Mouse (Mus musculus): ENCODE data around the gene Igsf9b.

The Igsf9b gene

DNA sequence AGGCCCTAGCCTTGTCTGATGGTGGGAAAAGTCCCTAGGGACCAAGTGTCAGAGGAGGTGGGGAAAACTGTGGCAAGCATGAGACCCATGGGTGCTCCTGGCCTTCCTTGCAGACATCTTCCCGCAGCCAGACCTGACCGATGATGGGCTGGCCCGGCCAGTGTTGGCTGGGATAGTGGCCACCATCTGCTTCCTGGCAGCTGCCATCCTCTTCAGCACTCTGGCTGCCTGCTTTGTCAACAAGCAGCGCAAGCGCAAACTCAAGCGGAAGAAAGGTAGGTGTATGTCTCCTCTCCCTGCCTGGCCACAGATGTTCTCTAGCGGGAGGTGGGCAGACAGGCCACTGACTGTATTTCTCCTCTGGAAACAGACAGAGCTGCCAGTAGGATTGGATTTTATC, 32.5 kb downstream of the Igsf9b start:
- no peak for DNase-seq (ENCODE audit: low spot score)

DNA sequence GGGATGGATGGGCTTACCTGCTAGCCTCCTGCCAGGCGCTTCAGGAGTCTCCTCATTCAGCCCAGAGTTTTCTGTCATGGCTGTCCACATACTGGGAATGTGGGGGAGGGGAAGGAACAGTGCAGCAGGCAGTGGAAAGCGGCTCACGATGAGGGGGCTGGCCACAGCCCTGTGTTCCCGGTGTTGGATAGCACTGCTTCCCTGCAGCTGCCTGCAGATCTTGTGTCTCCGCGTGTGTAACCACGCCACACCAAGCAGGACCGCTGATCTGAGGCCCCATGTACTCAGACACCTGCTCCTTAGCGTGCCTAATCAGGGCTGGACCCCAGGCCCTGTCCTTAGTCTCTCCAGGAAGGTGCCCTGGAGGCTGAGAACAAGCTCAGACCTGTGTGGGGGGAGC, 35.9 kb downstream of the Igsf9b start:
- no peak for DNase-seq (ENCODE audit: low spot score)

DNA sequence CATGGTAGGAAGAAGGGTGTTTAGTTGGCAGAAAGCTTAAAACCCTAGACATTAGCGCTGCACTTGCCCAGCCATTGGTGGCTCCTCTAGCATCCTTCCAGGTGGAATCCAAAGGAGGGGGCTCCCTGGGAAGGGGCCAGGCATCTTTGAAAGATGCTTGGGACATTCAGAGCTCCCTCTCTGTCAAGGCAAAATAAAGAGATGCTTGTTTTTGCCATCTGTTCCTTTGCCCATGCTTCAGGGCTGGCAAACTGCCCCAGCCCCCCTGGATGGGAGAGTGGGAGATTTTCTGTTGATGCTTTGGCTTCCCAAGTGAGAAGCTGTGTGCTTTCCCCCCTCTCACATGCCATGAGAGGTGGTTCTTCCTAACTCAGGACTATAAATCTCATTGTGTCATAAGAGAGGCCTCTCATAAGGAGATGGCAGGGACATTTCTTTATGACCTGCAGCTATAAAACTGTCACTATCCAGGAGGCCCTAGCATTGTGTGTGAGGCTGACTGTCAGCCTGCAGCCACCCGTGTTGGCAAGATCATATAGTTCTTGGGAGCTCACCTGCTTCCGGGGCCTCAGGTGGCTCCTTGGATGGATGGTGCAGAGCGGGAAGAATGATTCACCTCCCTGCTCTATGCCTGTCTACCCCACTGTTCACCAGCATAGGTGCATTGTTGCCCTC, 38.1 kb downstream of the Igsf9b start:
- DNase-seq (ENCODE audit: low spot score), result no peak

DNA sequence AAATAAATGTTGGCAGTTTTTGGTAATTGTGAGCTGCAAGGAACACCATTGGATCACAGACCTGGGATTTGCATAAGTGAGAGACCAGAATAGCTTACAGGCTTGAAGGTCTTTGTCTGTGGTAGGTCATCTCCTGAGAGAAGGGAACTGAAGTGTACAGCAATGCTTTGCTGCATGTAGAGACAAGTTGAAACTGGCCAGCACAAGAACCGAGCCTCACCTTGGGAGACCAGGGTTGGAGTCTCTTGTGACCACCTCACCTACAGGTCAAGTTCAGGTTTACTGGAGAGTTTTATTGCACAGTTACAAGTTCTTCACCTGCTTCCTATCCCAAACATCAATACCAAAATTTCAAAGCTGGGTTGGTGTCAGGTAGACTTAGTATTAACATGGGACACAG, 40.2 kb downstream of the Igsf9b start:
- DNase-seq (ENCODE audit: low spot score), result no peak

DNA sequence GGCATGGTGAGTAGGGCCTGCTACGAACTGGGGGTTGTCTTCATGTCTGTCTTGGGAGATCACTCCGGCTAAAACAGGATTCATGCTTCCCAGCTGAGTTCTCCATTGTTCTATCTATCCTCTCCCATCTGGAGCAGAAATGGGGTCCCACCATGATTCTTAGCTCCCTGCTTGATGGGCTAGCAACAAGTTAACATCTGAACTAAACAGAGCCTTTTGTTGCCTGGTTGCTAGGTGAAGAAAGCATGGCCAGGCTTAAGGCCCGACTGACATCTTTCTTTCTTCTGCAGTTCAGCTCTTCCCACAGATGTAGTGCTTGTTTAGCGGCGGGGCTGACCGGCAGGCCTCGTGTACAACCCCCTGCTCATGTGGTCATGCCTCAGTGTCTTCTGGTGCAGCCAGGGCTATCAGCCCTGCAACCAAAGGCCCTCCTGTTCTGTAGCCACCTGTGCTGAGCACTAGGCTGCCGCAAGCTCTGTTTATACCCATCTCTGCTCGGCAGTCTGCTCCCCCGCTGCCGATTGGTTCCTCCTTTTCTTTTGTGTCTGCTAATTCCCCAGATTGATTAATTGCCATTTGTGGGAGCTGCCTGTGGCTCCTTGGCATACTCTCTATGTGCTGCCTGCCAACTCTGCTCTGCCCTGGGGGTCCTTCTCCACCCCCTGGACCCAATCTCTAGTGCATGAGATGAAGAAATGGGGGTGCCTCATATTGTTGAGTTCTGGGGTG, 47.7 kb downstream of the Igsf9b start:
- no peak for DNase-seq (ENCODE audit: low spot score)

DNA sequence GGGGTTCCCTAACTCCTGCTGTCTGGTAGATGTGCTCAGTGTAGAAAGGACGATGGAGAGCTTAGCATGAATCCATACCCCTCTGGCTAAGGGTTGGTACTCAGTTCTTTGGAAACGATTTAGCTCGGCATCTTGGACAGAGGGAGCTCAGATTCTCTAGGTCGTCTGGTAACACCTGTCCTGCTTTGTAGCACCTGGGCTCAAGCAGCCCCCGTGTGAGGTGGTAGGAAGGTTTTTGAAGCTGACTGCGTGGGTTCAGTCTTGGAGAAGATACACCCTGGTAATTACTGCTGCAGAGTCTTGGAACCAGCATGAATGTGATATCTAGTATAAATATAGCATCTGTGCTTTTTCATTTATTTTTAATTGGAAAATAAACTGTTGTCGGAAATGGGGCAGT, 54.1 kb downstream of the Igsf9b start:
- no peak for DNase-seq (ENCODE audit: low spot score)

DNA sequence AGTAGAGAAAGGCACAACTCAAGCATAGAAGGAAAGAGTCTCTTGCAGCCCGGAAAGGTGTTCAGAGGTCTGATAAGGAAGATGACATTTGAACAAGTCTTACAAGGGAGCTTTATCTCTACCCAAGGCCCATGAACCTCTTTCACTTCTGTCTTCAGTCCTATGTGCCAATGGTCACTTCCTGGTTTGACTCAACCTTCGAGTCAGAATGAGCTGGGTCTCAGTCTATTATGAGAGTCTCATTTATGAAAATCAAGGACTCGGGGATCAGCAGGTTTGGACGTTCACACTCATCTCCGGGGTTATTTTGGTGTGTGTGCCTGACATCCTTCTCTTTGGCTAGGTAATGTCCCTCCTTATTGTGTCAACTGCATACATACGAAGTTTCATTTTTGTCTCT, 58.9 kb downstream of the Igsf9b start:
- no peak for DNase-seq (ENCODE audit: low spot score)

DNA sequence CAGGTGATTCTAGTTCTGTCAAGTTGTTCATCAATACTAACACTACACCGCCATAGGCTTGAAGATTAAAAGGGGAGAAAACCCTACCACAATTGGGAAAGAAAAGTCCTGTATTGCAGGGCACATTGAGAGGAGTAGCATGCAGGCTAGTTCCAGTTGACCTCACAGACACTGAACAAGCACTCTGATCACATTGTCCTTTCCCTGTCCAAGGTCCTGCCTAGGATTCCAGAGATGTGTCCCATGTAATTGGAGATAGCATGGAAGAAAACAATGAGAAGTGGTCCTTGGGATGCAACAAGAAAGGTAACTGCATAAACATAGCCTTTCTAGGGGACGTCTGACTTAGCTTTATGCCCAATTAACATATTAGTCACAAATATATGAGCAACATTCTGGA, 68.2 kb downstream of the Igsf9b start:
- no peak for DNase-seq (ENCODE audit: low spot score)

DNA sequence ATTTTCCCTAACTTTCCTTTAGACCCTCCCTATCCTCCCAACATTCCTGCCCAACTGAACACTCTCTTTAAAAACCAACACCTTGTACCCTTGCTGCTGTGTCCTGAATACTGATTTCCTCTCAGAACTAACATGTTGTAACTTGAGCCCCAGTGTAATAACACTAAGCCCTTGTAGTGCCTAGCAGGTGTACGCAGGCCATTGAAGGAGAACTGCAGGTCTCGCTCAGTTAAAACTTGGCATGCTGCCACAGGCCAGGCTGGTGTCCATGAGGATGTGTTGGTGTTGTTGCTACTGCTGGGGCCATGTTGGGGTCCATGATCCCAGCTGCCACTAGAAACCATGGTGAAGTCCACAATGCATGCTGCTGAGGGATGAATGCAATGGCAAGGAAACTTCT, 70.1 kb downstream of the Igsf9b start:
- DNase-seq (ENCODE audit: low spot score), result no peak

DNA sequence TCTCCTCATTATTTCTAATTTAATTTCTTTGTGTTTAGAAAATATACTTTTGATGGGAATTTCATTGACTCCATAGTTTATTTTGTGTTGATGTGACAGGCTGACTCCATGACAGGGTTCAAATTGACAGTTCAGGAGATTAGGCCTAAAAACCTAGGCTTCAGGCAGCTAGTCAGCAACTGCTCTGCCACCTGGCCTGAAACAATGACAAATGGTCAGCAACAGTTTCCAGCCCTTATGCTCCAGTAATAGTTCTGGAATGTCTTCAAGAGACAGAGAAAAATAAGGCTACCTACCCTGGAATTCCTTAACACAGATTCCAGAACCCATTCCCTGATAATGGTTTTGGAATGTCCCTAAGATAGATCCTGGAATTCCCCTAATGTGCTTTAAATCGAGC, 76.7 kb downstream of the Igsf9b start:
- no peak for DNase-seq (ENCODE audit: low spot score)

DNA sequence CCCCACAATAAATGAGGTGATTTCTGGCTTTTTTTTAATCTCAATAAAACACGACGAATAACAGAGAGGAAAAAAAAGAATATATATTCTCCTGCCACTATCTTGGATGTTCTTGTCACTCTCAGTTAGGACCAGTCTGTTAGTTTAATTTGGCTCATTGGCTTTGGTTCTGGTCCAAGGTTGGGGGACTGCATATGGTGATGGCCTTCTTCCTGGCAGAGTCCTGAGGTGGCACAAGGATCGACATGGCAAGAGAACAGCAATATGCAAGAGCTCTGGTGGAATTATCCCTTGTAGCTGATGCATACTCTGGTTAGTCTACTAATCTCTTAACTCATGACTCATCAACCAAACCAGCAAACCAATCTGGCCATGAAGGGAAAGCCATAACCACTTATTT, 87.9 kb downstream of the Igsf9b start:
- DNase-seq (ENCODE audit: low spot score), result no peak

DNA sequence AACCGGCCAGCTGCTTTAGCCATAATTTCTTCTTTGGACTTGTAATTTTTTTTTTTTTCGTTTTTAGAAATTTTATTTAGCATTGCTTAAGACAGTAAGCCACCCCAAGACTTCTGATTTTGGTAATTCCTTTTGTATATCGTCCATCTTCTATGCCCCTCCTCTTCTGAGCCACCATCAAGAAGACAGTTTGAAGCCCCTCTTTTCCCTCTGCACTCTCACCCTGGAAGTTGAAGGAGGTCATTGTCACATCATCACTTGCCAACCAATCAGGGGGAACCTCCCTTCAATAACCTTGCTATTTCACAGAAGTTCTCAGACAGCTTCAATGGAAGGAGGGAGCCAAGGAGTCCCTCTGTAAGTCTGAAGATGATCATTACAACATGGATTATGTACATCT, 97.5 kb downstream of the Igsf9b start, which contains the start of gene Spata19:
Gene Spata19 (plus strand): TSS at position 301 of the 400 bp plus-strand sequence.
- DNase-seq (ENCODE audit: low spot score), result no peak

DNA sequence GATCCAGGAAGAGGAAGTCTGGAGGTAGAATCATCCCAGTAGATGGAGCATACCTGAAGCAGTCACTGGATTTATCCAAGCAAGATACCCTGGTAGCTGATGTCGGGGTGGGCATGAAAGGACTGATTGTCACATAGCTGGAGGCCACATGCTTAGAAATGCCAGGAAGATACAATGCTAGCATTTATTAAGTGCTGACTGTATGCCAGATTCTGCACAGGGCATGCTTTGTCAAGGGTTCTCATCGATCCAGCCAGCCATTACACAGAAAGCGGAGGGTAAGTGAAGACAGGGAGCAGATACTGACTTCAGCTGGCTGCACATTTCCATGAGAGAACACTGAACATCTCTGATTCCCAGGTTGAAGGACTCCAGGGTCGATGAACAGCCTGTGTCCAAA, 102.2 kb downstream of the Igsf9b start:
- DNase-seq (ENCODE audit: low spot score), result no peak

All from testis, postnatal 14 days (tissue).